Mouse (Mus musculus): ENCODE data around the gene Acbd4.

GRCm38 (mm10) chr11:103073671-103074070, 27.8 kb upstream of the Acbd4 start:
- TF ChIP-seq USF1 (IDR thresholded peaks at IDR 0.05; ENCODE audit: low read depth, low read length) (no peak), ZNF384 (IDR thresholded peaks at IDR 0.05; ENCODE audit: low read depth, low read length) (no peak), CTCF (IDR thresholded peaks at IDR 0.05 in 2 of 3, conservative IDR thresholded peaks at IDR 0.05 in 1 of 3; ENCODE audit: control insufficient read depth in 1 of 3, insufficient read depth in 1 of 3, low read depth in 2 of 3, low read length in 3 of 3, poor library complexity in 1 of 3, severe bottlenecking in 1 of 3) (no peak), POLR2A (IDR thresholded peaks at IDR 0.05; ENCODE audit: control insufficient read depth in 1 of 2, insufficient read depth in 1 of 2, low read depth in 1 of 2, low read length in 2 of 2, poor library complexity in 1 of 2) (no peak), GATA1 (IDR thresholded peaks at IDR 0.05; ENCODE audit: low read depth, low read length) (no peak), POLR2AphosphoS2 (IDR thresholded peaks at IDR 0.05; ENCODE audit: low read length) (no peak), MAX (IDR thresholded peaks at IDR 0.05; ENCODE audit: low read length) (no peak), SIN3A (IDR thresholded peaks at IDR 0.05; ENCODE audit: low read length) (no peak), MAZ (IDR thresholded peaks at IDR 0.05; ENCODE audit: low read depth, low read length) (no peak), GABPA (IDR thresholded peaks at IDR 0.05; ENCODE audit: low read depth, low read length) (no peak), EP300 (IDR thresholded peaks at IDR 0.05; ENCODE audit: low read depth in 1 of 2, low read length in 2 of 2) (no peak)

All from MEL (cell line).